Mouse (Mus musculus) midbrain, embryonic 11.5 days (tissue): ENCODE measurements around the gene Astl. TPM values are rescaled to one million over a fixed set of nuclear protein-coding genes. Genes with fewer than 3 reads are reported as not detected.

Experiments
- ATAC-seq: fragments of 200-750 bp; cut with Nextera tagmentation; 2 replicates; pipeline ENCODE4 v1.8.0; 2017; ENCODE audit warnings: moderate TSS enrichment, moderate library complexity; ENCODE audit not compliant: low FRiP score
- DNase-seq: peaks from one replicate; pipeline ENCODE4 v3.0.0; 2015; ENCODE audit warnings: low spot score; ENCODE audit errors: missing footprints
- H3K27ac ChIP-seq: fragments of 300-500 bp; sonication (generic); 2 replicates; pipeline ENCODE4 v1.5.1; 2014; ENCODE audit warnings: low read depth, low read length
- H3K27me3 ChIP-seq: fragments of 300-500 bp; sonication (generic); 2 replicates; pipeline ENCODE4 v1.6.1; 2014; ENCODE audit warnings: mild to moderate bottlenecking, low read length, moderate library complexity, mixed read lengths; ENCODE audit not compliant: control insufficient read depth, insufficient read depth
- H3K36me3 ChIP-seq: fragments of 300-500 bp; sonication (generic); 2 replicates; pipeline ENCODE4 v1.6.1; 2014; ENCODE audit warnings: mild to moderate bottlenecking, low read length, moderate library complexity, mixed read lengths; ENCODE audit not compliant: control insufficient read depth, insufficient read depth
- H3K4me1 ChIP-seq: fragments of 300-500 bp; sonication (generic); 2 replicates; pipeline ENCODE4 v1.6.1; 2014; ENCODE audit warnings: low read length; ENCODE audit not compliant: control insufficient read depth, insufficient read depth
- H3K4me2 ChIP-seq: fragments of 300-500 bp; sonication (generic); 2 replicates; pipeline ENCODE4 v1.6.1; 2014; ENCODE audit warnings: mild to moderate bottlenecking, moderate library complexity
- H3K4me3 ChIP-seq: fragments of 300-500 bp; sonication (generic); 2 replicates; pipeline ENCODE4 v1.5.1; 2014; ENCODE audit warnings: low read depth, low read length
- H3K9ac ChIP-seq: fragments of 300-500 bp; sonication (generic); 2 replicates; pipeline ENCODE4 v1.6.1; 2014; ENCODE audit warnings: low read length
- H3K9me3 ChIP-seq: fragments of 300-500 bp; sonication (generic); 2 replicates; pipeline ENCODE4 v1.6.1; 2016; ENCODE audit warnings: low read length; ENCODE audit not compliant: control insufficient read depth
- WGBS: fragments of 180-500 bp; shearing (Covaris S2); extraction: QIAGEN DNeasy Blood & Tissue Kit; methylation state at CpG from one replicate; pipeline ENCODE4 v1.1.7; 2014; 5-methylcytosine and 5-hydroxymethylcytosine counted together
- polyA plus RNA-seq: library from polyadenylated mRNA; unstranded; fragments of >200 nt; fragmentation: Nextera tagmentation; extraction: Ambion mirVana; gene quantifications from 2 replicates; pipeline ENCODE4 v1.2.1, GENCODE M21; 2014

The Astl gene
- polyA plus RNA-seq, 1 experiment from 2014 or later: not detected

GRCm38 (mm10) chr2:127307179-127307578 lies 31.3 kb upstream of the Astl start:
- Histone ChIP-seq H3K27ac (no peak overlapping the region), H3K9me3 (no peaks in the 10 kb centered on the region), H3K36me3 (no peaks in the 10 kb centered on the region), H3K4me1 (no peaks in the 10 kb centered on the region), H3K4me2 (no peak overlapping the region), H3K9ac (no peak overlapping the region), H3K27me3 (no peaks in the 10 kb centered on the region), H3K4me3 (no peak overlapping the region)
- DNase-seq (no peak), ATAC-seq (no peak)
- WGBS: 47% methylated on average over 3 of the region's 3 CpGs

GRCm38 (mm10) chr2:127308660-127309059 lies 29.8 kb upstream of the Astl start:
- 88% methylated on average over 2 of the region's 2 CpGs for WGBS
- Histone ChIP-seq H3K4me3 (no peak overlapping the region), H3K4me2 (no peak overlapping the region), H3K9ac (no peak overlapping the region), H3K9me3 (no peaks in the 10 kb centered on the region), H3K4me1 (no peaks in the 10 kb centered on the region), H3K27ac (no peak overlapping the region), H3K27me3 (no peaks in the 10 kb centered on the region), H3K36me3 (no peaks in the 10 kb centered on the region)
- DNase-seq: no peak
- ATAC-seq: no peak

- H3K4me2 ChIP-seq: no peak overlapping the region
- WGBS: 51% methylated on average over 2 of the region's 2 CpGs
- no peaks in the 10 kb centered on the region for H3K4me1 ChIP-seq
- no peak overlapping the region for H3K27ac ChIP-seq
- ATAC-seq (no peak), DNase-seq (no peak)
- H3K9ac ChIP-seq: no peak overlapping the region
- no peaks in the 10 kb centered on the region for H3K36me3 ChIP-seq
- H3K4me3 ChIP-seq: no peak overlapping the region
- H3K9me3 ChIP-seq: no peaks in the 10 kb centered on the region
- H3K27me3 ChIP-seq: no peaks in the 10 kb centered on the region
These were observed 28.2 kb upstream of the Astl start for GRCm38 (mm10) chr2:127310246-127310645.

GRCm38 (mm10) chr2:127310685-127311084 lies 27.8 kb upstream of the Astl start:
- ATAC-seq (no peak), DNase-seq (no peak)
- no peak overlapping the region for H3K9ac ChIP-seq
- H3K27me3 ChIP-seq: no peaks in the 10 kb centered on the region
- no peak overlapping the region for H3K27ac ChIP-seq
- no peak overlapping the region for H3K4me2 ChIP-seq
- H3K4me3 ChIP-seq: no peak overlapping the region
- no peaks in the 10 kb centered on the region for H3K4me1 ChIP-seq
- H3K9me3 ChIP-seq: no peaks in the 10 kb centered on the region
- no peaks in the 10 kb centered on the region for H3K36me3 ChIP-seq
- 94% methylated on average over 7 of the region's 7 CpGs for WGBS

- Histone ChIP-seq H3K9me3 (no peaks in the 10 kb centered on the region), H3K27me3 (no peaks in the 10 kb centered on the region), H3K27ac (no peak overlapping the region), H3K9ac (no peak overlapping the region), H3K4me2 (no peak overlapping the region), H3K36me3 (no peaks in the 10 kb centered on the region), H3K4me3 (no peak overlapping the region), H3K4me1 (no peaks in the 10 kb centered on the region)
- 83% methylated on average over 1 of the region's 1 CpGs for WGBS
- ATAC-seq: no peak
- no peak for DNase-seq
These were observed 27.2 kb upstream of the Astl start for GRCm38 (mm10) chr2:127311193-127311592.

GRCm38 (mm10) chr2:127312801-127313200 lies 25.6 kb upstream of the Astl start:
- Histone ChIP-seq H3K4me1 (no peaks in the 10 kb centered on the region), H3K9ac (no peak overlapping the region), H3K27me3 (no peaks in the 10 kb centered on the region), H3K4me2 (no peak overlapping the region), H3K4me3 (no peak overlapping the region), H3K27ac (no peak overlapping the region), H3K9me3 (no peaks in the 10 kb centered on the region), H3K36me3 (no peaks in the 10 kb centered on the region)
- no peak for ATAC-seq
- 91% methylated on average over 4 of the region's 4 CpGs for WGBS
- DNase-seq: no peak

GRCm38 (mm10) chr2:127313878-127314277 lies 24.6 kb upstream of the Astl start:
- no peaks in the 10 kb centered on the region for H3K27me3 ChIP-seq
- H3K4me1 ChIP-seq: no peaks in the 10 kb centered on the region
- WGBS: 42% methylated on average over 4 of the region's 4 CpGs
- ATAC-seq (no peak), DNase-seq (no peak)
- H3K9me3 ChIP-seq: no peaks in the 10 kb centered on the region
- no peak overlapping the region for H3K9ac ChIP-seq
- no peak overlapping the region for H3K27ac ChIP-seq
- no peak overlapping the region for H3K4me3 ChIP-seq
- H3K4me2 ChIP-seq: no peak overlapping the region
- no peaks in the 10 kb centered on the region for H3K36me3 ChIP-seq

GRCm38 (mm10) chr2:127314467-127315154 lies 23.8 kb upstream of the Astl start:
- Histone ChIP-seq H3K9ac (no peak overlapping the region), H3K4me2 (no peak overlapping the region), H3K9me3 (no peaks in the 10 kb centered on the region), H3K4me3 (no peak overlapping the region), H3K36me3 (no peaks in the 10 kb centered on the region), H3K4me1 (no peaks in the 10 kb centered on the region), H3K27me3 (no peaks in the 10 kb centered on the region), H3K27ac (no peak overlapping the region)
- 84% methylated on average over 6 of the region's 6 CpGs for WGBS
- DNase-seq (no peak), ATAC-seq (no peak)

GRCm38 (mm10) chr2:127315155-127315470 lies 23.3 kb upstream of the Astl start:
- no peak overlapping the region for H3K4me2 ChIP-seq
- no peak overlapping the region for H3K9ac ChIP-seq
- H3K27ac ChIP-seq: no peak overlapping the region
- DNase-seq (no peak), ATAC-seq (no peak)
- 88% methylated on average over 1 of the region's 1 CpGs for WGBS
- H3K36me3 ChIP-seq: no peaks in the 10 kb centered on the region
- no peak overlapping the region for H3K4me3 ChIP-seq
- H3K27me3 ChIP-seq: no peaks in the 10 kb centered on the region
- no peaks in the 10 kb centered on the region for H3K9me3 ChIP-seq
- H3K4me1 ChIP-seq: no peaks in the 10 kb centered on the region
